ENCODE assay signal across 10 mouse cellular contexts in genomic region chr10:62320402-62320978, GRCm38 (mm10). TPM values are rescaled to one million over a fixed set of nuclear protein-coding genes. Genes with fewer than 3 reads are reported as not detected.
DNase-seq lines count a peak whose midpoint lies in the region; ATAC-seq and TF ChIP-seq lines count a peak whose summit lies in the region.
"Had no signal": no experiment of that assay in that cellular context is flagged by ENCODE, and none has a peak within 500 bp of the region (broad histone marks: within the 10 kb centered on the region; RNA-seq: fewer than 3 reads in every experiment).

No protein-coding gene starts in this region.

- no peak overlapping the region for H3K4me2 ChIP-seq in heart, embryonic 14.5 days (ENCODE audit: low read length)
- H3K4me2 ChIP-seq in heart, embryonic 12.5 days: no peak overlapping the region
- H3K4me2 ChIP-seq in stomach, postnatal 0 days (replicated peaks; ENCODE audit: low read depth): no peak overlapping the region
- H3K4me2 ChIP-seq: limb, embryonic 13.5 days had no signal

- H3K36me3 ChIP-seq in heart, embryonic 14.5 days (ENCODE audit: control insufficient read depth, insufficient read depth, low read length): peaks cover 14% of the 10 kb centered on the region; the same call in 1 of the 2 replicates
- peaks cover 14% of the 10 kb centered on the region for H3K36me3 ChIP-seq in heart, embryonic 12.5 days
- no peaks in the 10 kb centered on the region for H3K36me3 ChIP-seq in stomach, postnatal 0 days (ENCODE audit: control insufficient read depth, insufficient read depth, low read length)
- H3K36me3 ChIP-seq: limb, embryonic 13.5 days had no signal

- no peaks in the 10 kb centered on the region for H3K9me3 ChIP-seq in heart, embryonic 14.5 days (ENCODE audit: control insufficient read depth, low read length)
- no peaks in the 10 kb centered on the region for H3K9me3 ChIP-seq in heart, embryonic 12.5 days (replicated peaks)
- H3K9me3 ChIP-seq in stomach, postnatal 0 days (ENCODE audit: control insufficient read depth, low read length): no peaks in the 10 kb centered on the region
- H3K9me3 ChIP-seq: limb, embryonic 13.5 days had no signal

- TF ChIP-seq CTCF in stomach, postnatal 0 days (IDR thresholded peaks at IDR 0.05; ENCODE audit: low read depth): no peak

- H3K4me1 ChIP-seq in heart, embryonic 14.5 days (ENCODE audit: control insufficient read depth in 2 of 2, insufficient read depth in 2 of 2, low read length in 2 of 2): peaks cover 18 to 33% of the 10 kb centered on the region in 2 experiments
- H3K4me1 ChIP-seq in heart, embryonic 12.5 days (replicated peaks): peaks cover 49% of the 10 kb centered on the region
- H3K4me1 ChIP-seq in stomach, postnatal 0 days (replicated peaks; ENCODE audit: control insufficient read depth, insufficient read depth): no peaks in the 10 kb centered on the region

- 74% methylated on average over 9 of the region's 9 CpGs for WGBS in heart, embryonic 14.5 days
- WGBS in heart, embryonic 12.5 days: 86% methylated on average over 9 of the region's 9 CpGs
- WGBS in stomach, postnatal 0 days: 73% methylated on average over 9 of the region's 9 CpGs

- peak; percentile 24 for DNase-seq in right cerebral cortex, postnatal 4 days
- DNase-seq in right cerebral cortex, adult 2 months (ENCODE audit: low spot score in 2 of 2): no peak
- peak; percentile 89 for DNase-seq in fibroblast of lung, adult 2 months (ENCODE audit: low read depth)
- DNase-seq in stomach, postnatal 0 days (ENCODE audit: low spot score): no peak
- DNase-seq in c-Kit-positive CD71-positive TER-119-positive erythroid progenitor cells, embryonic 14.5 days (ENCODE audit: low spot score): no peak
- no peak for DNase-seq in urinary bladder, adult 2 months (ENCODE audit: low spot score)

- no peak for ATAC-seq in heart, embryonic 14.5 days (ENCODE audit: insufficient number of reproducible peaks, insufficient read depth, low FRiP score, low read depth)
- no peak for ATAC-seq in heart, embryonic 12.5 days (ENCODE audit: insufficient number of reproducible peaks, low FRiP score)
- peak; percentile 50 for ATAC-seq in stomach, postnatal 0 days (ENCODE audit: low FRiP score, low TSS enrichment)

- H3K27me3 ChIP-seq in heart, embryonic 14.5 days (ENCODE audit: control insufficient read depth, insufficient read depth, low read length): no peaks in the 10 kb centered on the region
- H3K27me3 ChIP-seq in heart, embryonic 12.5 days (replicated peaks): no peaks in the 10 kb centered on the region
- H3K27me3 ChIP-seq in stomach, postnatal 0 days (ENCODE audit: control insufficient read depth, insufficient read depth, low read length): no peaks in the 10 kb centered on the region
- H3K27me3 ChIP-seq: limb, embryonic 13.5 days had no signal

- 0 out of 4 replicates have a peak overlapping the region, but pooled peaks of 1 of the 2 experiments have one; percentile 14 for H3K27ac ChIP-seq in heart, embryonic 14.5 days (replicated peaks in 1 of 2; ENCODE audit: control insufficient read depth in 1 of 2, insufficient read depth in 1 of 2, low read depth in 2 of 2, low read length in 2 of 2)
- no peak overlapping the region for H3K27ac ChIP-seq in heart, embryonic 12.5 days (ENCODE audit: poor library complexity, severe bottlenecking)
- no peak overlapping the region for H3K27ac ChIP-seq in stomach, postnatal 0 days (replicated peaks)
- H3K27ac ChIP-seq: limb, embryonic 13.5 days had no signal

- H3K4me3 ChIP-seq in heart, embryonic 14.5 days (ENCODE audit: control insufficient read depth in 1 of 2, insufficient read depth in 1 of 2, low read depth in 1 of 2, low read length in 2 of 2): no peak overlapping the region
- H3K4me3 ChIP-seq in heart, embryonic 12.5 days: no peak overlapping the region
- no peak overlapping the region for H3K4me3 ChIP-seq in stomach, postnatal 0 days (ENCODE audit: low read depth, low read length)
- H3K4me3 ChIP-seq: erythroblast, embryonic 14.5 days; limb, embryonic 13.5 days had no signal

- no peak for TF ChIP-seq EP300 in stomach, postnatal 0 days (optimal IDR thresholded peaks at IDR 0.05)

- 0 out of 2 replicates have a peak overlapping the region, but pooled peaks have one; percentile 17 for H3K9ac ChIP-seq in heart, embryonic 14.5 days (ENCODE audit: low read length)
- no peak overlapping the region for H3K9ac ChIP-seq in heart, embryonic 12.5 days
- H3K9ac ChIP-seq in stomach, postnatal 0 days (ENCODE audit: low read length): no peak overlapping the region
- H3K9ac ChIP-seq: limb, embryonic 13.5 days had no signal

RNA-seq across cellular contexts. Expression of gene Hk1, which starts 59.2 kb away (rescaled TPM):
- 112 and 132 TPM in 2 replicates for polyA plus RNA-seq in heart, embryonic 14.5 days (2014; fragmentation: Nextera tagmentation; extraction: Ambion mirVana)
- 215 and 227 TPM in 2 replicates for polyA plus RNA-seq in heart, embryonic 12.5 days (2016; fragmentation: Nextera tagmentation; extraction: Ambion mirVana)
- 35.6 and 36.5 TPM in 2 replicates for polyA plus RNA-seq in stomach, postnatal 0 days (2015; fragmentation: Nextera tagmentation; extraction: Ambion mirVana)
- 53.9 and 83.8 TPM in 2 replicates for polyA plus RNA-seq in urinary bladder, adult 2 months (2012; rRNA removed)

Comparison
In these comparisons a context has a peak if more than half of its experiments do, and no peak if none do; other contexts are left out.
1. DNase-seq: peak in right cerebral cortex, postnatal 4 days (single experiment) and fibroblast of lung, adult 2 months (single experiment); none in right cerebral cortex, adult 2 months (0 of 2), stomach, postnatal 0 days (single experiment), c-Kit-positive CD71-positive TER-119-positive erythroid progenitor cells, embryonic 14.5 days (single experiment) and urinary bladder, adult 2 months (single experiment).